Mouse (Mus musculus): ENCODE measurements at regions not wholly inside any gene's neighbourhood (a gene's known extent, or its start where the extent isn't known, plus 50 kb on each side); places are given as distances from the start of the nearest gene placed in this dataset.

DNA sequence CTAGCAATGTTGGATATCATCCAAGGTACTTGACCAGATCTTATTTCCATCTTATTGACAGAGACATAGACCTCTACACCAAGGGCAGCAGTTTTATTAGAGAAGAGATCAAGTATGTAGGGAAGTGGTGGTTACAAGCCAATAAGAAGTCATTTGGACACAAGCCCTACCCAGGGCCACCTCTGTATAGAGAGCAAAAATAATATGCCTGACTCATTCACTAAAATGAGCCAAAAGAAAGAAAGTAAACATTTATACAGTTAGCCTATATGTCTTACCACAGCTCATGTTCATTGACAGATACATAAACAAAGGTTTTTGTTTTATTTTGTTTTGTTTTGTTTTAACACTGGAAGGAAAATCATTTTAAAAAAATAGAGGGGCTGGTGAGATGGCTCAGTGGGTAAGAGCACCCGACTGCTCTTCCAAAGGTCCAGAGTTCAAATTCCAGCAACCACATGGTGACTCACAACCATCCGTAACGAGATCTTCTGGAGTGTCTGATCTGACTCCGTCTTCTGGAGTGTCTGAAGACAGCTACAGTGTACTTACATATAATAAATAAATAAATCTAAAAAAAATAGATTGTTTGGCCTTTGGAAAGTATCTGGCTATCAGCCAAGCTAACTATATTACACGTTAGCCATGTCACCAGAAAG, 76.9 kb downstream of the Rlim start:
- no peaks in the 10 kb centered on the region for H3K4me1 ChIP-seq
- H3K4me3 ChIP-seq (replicated peaks): no peak overlapping the region
- H3K36me3 ChIP-seq (replicated peaks): no peaks in the 10 kb centered on the region
- no peak overlapping the region for H3K27ac ChIP-seq
- no peak overlapping the region for H3K9ac ChIP-seq
- no peak overlapping the region for H3K4me2 ChIP-seq
- no peak for ATAC-seq (ENCODE audit: low FRiP score)
- WGBS: 76% methylated on average over 5 of the region's 5 CpGs
- H3K27me3 ChIP-seq: peaks cover 37% of the 10 kb centered on the region
- no peaks in the 10 kb centered on the region for H3K9me3 ChIP-seq

DNA sequence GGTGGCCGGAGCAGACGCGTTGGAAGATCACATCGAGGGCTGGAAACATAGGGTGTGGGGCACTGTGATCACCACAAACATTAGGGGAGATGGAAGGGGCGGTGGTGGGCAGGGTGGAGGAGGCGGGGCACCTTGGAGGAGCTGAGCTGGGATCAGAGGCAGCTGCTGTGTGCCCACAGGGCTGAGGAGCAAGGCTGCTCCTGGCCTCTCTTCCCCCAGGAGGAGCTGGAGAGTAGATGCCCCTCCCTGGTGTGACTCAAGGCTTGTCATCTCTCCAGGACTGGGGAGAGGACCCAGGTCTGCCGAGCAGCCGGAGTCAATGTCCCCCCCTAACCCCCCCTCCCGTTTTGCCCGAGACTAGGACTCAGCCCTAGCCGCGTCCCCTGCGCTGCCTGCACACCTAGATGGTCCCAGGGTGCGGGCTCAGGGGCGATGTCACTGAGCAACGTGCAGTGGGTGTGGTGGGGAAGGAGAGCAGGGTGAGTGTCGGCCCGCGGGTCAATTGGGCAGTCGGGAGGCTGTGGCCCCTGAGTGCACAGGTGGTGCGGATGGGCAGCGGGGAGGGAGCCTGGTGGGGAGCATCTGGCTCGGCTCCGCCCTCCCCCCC, 57.6 kb upstream of the Slc16a2 start:
- Histone ChIP-seq H3K9ac (no peak overlapping the region), H3K36me3 (replicated peaks) (no peaks in the 10 kb centered on the region), H3K27me3 (peaks cover 49% of the 10 kb centered on the region), H3K27ac (no peak overlapping the region), H3K4me1 (no peaks in the 10 kb centered on the region), H3K4me2 (peak overlapping the region; percentile 44), H3K4me3 (replicated peaks) (peak overlapping the region; percentile 14; the same call in 1 of the 2 replicates), H3K9me3 (no peaks in the 10 kb centered on the region)
- 31% methylated on average over 24 of the region's 24 CpGs for WGBS
- ATAC-seq (ENCODE audit: low FRiP score): 0 out of 2 replicates have a peak, but pooled peaks have one; percentile 23
